In genomic region chr2:31069114-31069445, GRCm38 (mm10) we compare ENCODE assay signal across 7 mouse cellular contexts.
A peak's percentile ranks its signal among the peaks of the same experiment; 100 is the strongest.
DNase-seq lines count a peak whose midpoint lies in the region; ATAC-seq and TF ChIP-seq lines count a peak whose summit lies in the region.

No protein-coding gene starts in this region.

- H3K4me1 ChIP-seq in kidney, postnatal 0 days (replicated peaks; ENCODE audit: insufficient read depth, low read length), result peaks cover 15% of the 10 kb centered on the region
- peaks cover 35% of the 10 kb centered on the region for H3K4me1 ChIP-seq in embryonic facial prominence, embryonic 15.5 days
- peaks cover 17% of the 10 kb centered on the region for H3K4me1 ChIP-seq in hindbrain, embryonic 16.5 days (ENCODE audit: control insufficient read depth, insufficient read depth, low read depth, low read length)
- H3K4me1 ChIP-seq in neural tube, embryonic 12.5 days, result peaks cover 22% of the 10 kb centered on the region

- H3K27ac ChIP-seq in kidney, postnatal 0 days, result peak overlapping the region; percentile 74
- peak overlapping the region; percentile 96 for H3K27ac ChIP-seq in embryonic facial prominence, embryonic 15.5 days (replicated peaks)
- H3K27ac ChIP-seq in hindbrain, embryonic 16.5 days (ENCODE audit: low read depth, low read length), result peak overlapping the region; percentile 78
- H3K27ac ChIP-seq in neural tube, embryonic 12.5 days, result peak overlapping the region; percentile 66

- no peak for TF ChIP-seq CTCF in kidney, postnatal 0 days (IDR thresholded peaks at IDR 0.05; ENCODE audit: low read depth)

- no peak overlapping the region for H3K4me2 ChIP-seq in kidney, postnatal 0 days (ENCODE audit: low read length)
- H3K4me2 ChIP-seq in embryonic facial prominence, embryonic 15.5 days (replicated peaks), result 0 out of 2 replicates have a peak overlapping the region, but pooled peaks have one; percentile 24
- H3K4me2 ChIP-seq in hindbrain, embryonic 16.5 days (ENCODE audit: low read length), result no peak overlapping the region
- H3K4me2 ChIP-seq in neural tube, embryonic 12.5 days (replicated peaks), result no peak overlapping the region; the same call in 1 of the 2 replicates

- H3K27me3 ChIP-seq in kidney, postnatal 0 days (ENCODE audit: insufficient read depth, low read length), result no peaks in the 10 kb centered on the region
- H3K27me3 ChIP-seq in embryonic facial prominence, embryonic 15.5 days, result no peaks in the 10 kb centered on the region
- no peaks in the 10 kb centered on the region for H3K27me3 ChIP-seq in hindbrain, embryonic 16.5 days (replicated peaks; ENCODE audit: control insufficient read depth, insufficient read depth, low read length)
- H3K27me3 ChIP-seq in neural tube, embryonic 12.5 days (replicated peaks), result no peaks in the 10 kb centered on the region

- no peak for DNase-seq in kidney, postnatal 0 days (ENCODE audit: low spot score)
- DNase-seq in kidney, adult 11 months, result no peak
- DNase-seq in layer of hippocampus, adult 8-10 months (ENCODE audit: low spot score in 2 of 2), result no peak
- DNase-seq in right cerebral cortex, adult 2 months (ENCODE audit: low spot score in 2 of 2), result no peak

- H3K4me3 ChIP-seq in kidney, postnatal 0 days (replicated peaks; ENCODE audit: low read depth, low read length), result no peak overlapping the region
- no peak overlapping the region for H3K4me3 ChIP-seq in embryonic facial prominence, embryonic 15.5 days (replicated peaks)
- H3K4me3 ChIP-seq in hindbrain, embryonic 16.5 days (ENCODE audit: low read length), result no peak overlapping the region
- no peak overlapping the region for H3K4me3 ChIP-seq in neural tube, embryonic 12.5 days

- H3K9me3 ChIP-seq in kidney, postnatal 0 days (replicated peaks; ENCODE audit: low read length), result no peaks in the 10 kb centered on the region
- no peaks in the 10 kb centered on the region for H3K9me3 ChIP-seq in embryonic facial prominence, embryonic 15.5 days (replicated peaks)
- no peaks in the 10 kb centered on the region for H3K9me3 ChIP-seq in hindbrain, embryonic 16.5 days (ENCODE audit: control insufficient read depth, low read length)
- no peaks in the 10 kb centered on the region for H3K9me3 ChIP-seq in neural tube, embryonic 12.5 days

- 83% methylated on average over 4 of the region's 4 CpGs for WGBS in kidney, postnatal 0 days
- 64% methylated on average over 4 of the region's 4 CpGs for WGBS in embryonic facial prominence, embryonic 15.5 days
- 73% methylated on average over 4 of the region's 4 CpGs for WGBS in hindbrain, embryonic 16.5 days
- WGBS in neural tube, embryonic 12.5 days, result 62% methylated on average over 4 of the region's 4 CpGs

- H3K36me3 ChIP-seq in kidney, postnatal 0 days (ENCODE audit: insufficient read depth, low read length), result no peaks in the 10 kb centered on the region
- peaks cover 28% of the 10 kb centered on the region for H3K36me3 ChIP-seq in embryonic facial prominence, embryonic 15.5 days
- H3K36me3 ChIP-seq in hindbrain, embryonic 16.5 days (ENCODE audit: control insufficient read depth, insufficient read depth, low read length), result peaks cover 15% of the 10 kb centered on the region
- peaks cover 13% of the 10 kb centered on the region; the same call in 1 of the 2 replicates for H3K36me3 ChIP-seq in neural tube, embryonic 12.5 days

- ATAC-seq in kidney, postnatal 0 days (replicated peaks; ENCODE audit: low FRiP score, low read depth), result 0 out of 2 replicates have a peak, but pooled peaks have one; percentile 17
- no peak for ATAC-seq in embryonic facial prominence, embryonic 15.5 days (ENCODE audit: insufficient number of reproducible peaks, low FRiP score, low TSS enrichment, low read depth)
- ATAC-seq in hindbrain, embryonic 16.5 days, result no peak
- ATAC-seq in neural tube, embryonic 12.5 days (ENCODE audit: low FRiP score, low read depth), result 0 out of 2 replicates have a peak, but pooled peaks have one; percentile 37

- H3K9ac ChIP-seq in kidney, postnatal 0 days (ENCODE audit: low read depth, low read length), result no peak overlapping the region
- H3K9ac ChIP-seq in embryonic facial prominence, embryonic 15.5 days, result no peak overlapping the region
- no peak overlapping the region for H3K9ac ChIP-seq in hindbrain, embryonic 16.5 days (ENCODE audit: low read depth, low read length)
- H3K9ac ChIP-seq in neural tube, embryonic 12.5 days, result no peak overlapping the region

Comparison
In these comparisons a context has a peak if more than half of its experiments do, and no peak if none do; other contexts are left out.
1. ATAC-seq: peak in kidney, postnatal 0 days (single experiment) and neural tube, embryonic 12.5 days (single experiment); none in embryonic facial prominence, embryonic 15.5 days (single experiment) and hindbrain, embryonic 16.5 days (single experiment).
2. Peak in every context shown above with its lines, with median percentiles within 50 percentile points of each other: H3K27ac ChIP-seq.